Mouse (Mus musculus) neural tube, embryonic 11.5 days (tissue): ENCODE results near the gene Tmem177. TPM values are rescaled to one million over a fixed set of nuclear protein-coding genes. Genes with fewer than 3 reads are reported as not detected.
A peak's percentile ranks its signal among the peaks of the same experiment; 100 is the strongest.

Source experiments
- ATAC-seq: fragments of 200-750 bp; cut with Nextera tagmentation; 2 replicates; pipeline ENCODE4 v1.8.0; 2017; ENCODE audit warnings: moderate number of reproducible peaks, mild to moderate bottlenecking, moderate TSS enrichment, moderate library complexity; ENCODE audit not compliant: insufficient read depth, low FRiP score, low TSS enrichment
- DNase-seq: peaks from one replicate; pipeline ENCODE4 v3.0.0-alpha.2; 2015; ENCODE audit warnings: low spot score
- H3K27ac ChIP-seq: fragments of 300-500 bp; sonication (generic); 2 replicates; pipeline ENCODE4 v1.5.1; 2014; ENCODE audit warnings: low read depth, mild to moderate bottlenecking, low read length
- H3K27me3 ChIP-seq: fragments of 300-500 bp; sonication (generic); 2 replicates; pipeline ENCODE4 v1.6.1; 2014; ENCODE audit warnings: mild to moderate bottlenecking, low read length, mixed read lengths; ENCODE audit not compliant: control insufficient read depth, insufficient read depth
- H3K36me3 ChIP-seq: fragments of 300-500 bp; sonication (generic); 2 replicates; pipeline ENCODE4 v1.6.1; 2014; ENCODE audit warnings: mild to moderate bottlenecking, low read length, moderate library complexity, mixed read lengths; ENCODE audit not compliant: control insufficient read depth, insufficient read depth
- H3K4me1 ChIP-seq: fragments of 300-500 bp; sonication (generic); 2 replicates; pipeline ENCODE4 v1.6.1; 2014; ENCODE audit warnings: low read length, mixed read lengths; ENCODE audit not compliant: control insufficient read depth, insufficient read depth
- H3K4me2 ChIP-seq: fragments of 300-500 bp; sonication (generic); 2 replicates; pipeline ENCODE4 v1.6.1; 2014; ENCODE audit warnings: low read depth, mild to moderate bottlenecking, moderate library complexity
- H3K4me3 ChIP-seq: fragments of 300-500 bp; sonication (generic); 2 replicates; pipeline ENCODE4 v1.5.1; 2014; ENCODE audit warnings: low read depth, low read length
- H3K9ac ChIP-seq: fragments of 300-500 bp; sonication (generic); 2 replicates; pipeline ENCODE4 v1.6.1; 2014; ENCODE audit warnings: mild to moderate bottlenecking, low read length
- H3K9me3 ChIP-seq: fragments of 300-500 bp; sonication (generic); 2 replicates; pipeline ENCODE4 v1.6.1; 2016; ENCODE audit warnings: low read length; ENCODE audit not compliant: control insufficient read depth
- WGBS: fragments of 180-500 bp; shearing (Covaris S2); extraction: QIAGEN DNeasy Blood & Tissue Kit; methylation state at CpG from one replicate; pipeline ENCODE4 v1.1.7; 2014; 5-methylcytosine and 5-hydroxymethylcytosine counted together
- polyA plus RNA-seq: library from polyadenylated mRNA; unstranded; fragments of >200 nt; fragmentation: Nextera tagmentation; extraction: Ambion mirVana; gene quantifications from 2 replicates; pipeline ENCODE4 v1.2.1, GENCODE M21; 2014

Tmem177 gene
- polyA plus RNA-seq, 1 experiment from 2014 or later, result 9.8 TPM

- no peak overlapping the region for H3K9ac ChIP-seq
- peak; percentile 75 for DNase-seq
- no peak overlapping the region for H3K27ac ChIP-seq
- 30% methylated on average over 6 of the region's 6 CpGs for WGBS
- H3K36me3 ChIP-seq, result no peaks in the 10 kb centered on the region
- no peaks in the 10 kb centered on the region for H3K4me1 ChIP-seq
- no peak overlapping the region for H3K4me3 ChIP-seq
- H3K4me2 ChIP-seq, result no peak overlapping the region
- peak; percentile 50; the same call in 1 of the 2 replicates for ATAC-seq
- H3K27me3 ChIP-seq, result no peaks in the 10 kb centered on the region
- H3K9me3 ChIP-seq, result no peaks in the 10 kb centered on the region
These were observed 18.1 kb downstream of the Tmem177 start for GRCm38 (mm10) chr1:119894936-119895335.

DNA sequence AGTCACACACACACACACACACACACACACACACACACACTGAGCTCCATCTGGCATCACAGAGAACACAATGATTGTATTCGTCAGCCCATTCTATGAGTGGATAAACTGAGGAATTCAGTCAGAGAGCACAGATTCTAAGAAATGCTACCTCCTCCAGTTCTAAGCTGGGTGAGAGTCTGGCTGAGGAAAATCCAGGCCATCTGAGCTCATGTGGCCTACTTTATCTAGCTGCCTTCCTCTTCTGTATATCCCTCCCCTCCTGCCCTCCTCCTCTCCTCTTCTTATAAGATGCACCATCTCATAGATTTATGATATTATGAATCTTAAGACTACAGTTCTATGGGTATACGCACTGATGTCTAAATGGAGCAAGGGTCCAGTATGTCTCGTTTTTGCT is 19.4 kb downstream of the Tmem177 start:
- Histone ChIP-seq H3K27me3 (no peaks in the 10 kb centered on the region), H3K27ac (no peak overlapping the region), H3K9me3 (no peaks in the 10 kb centered on the region), H3K4me1 (no peaks in the 10 kb centered on the region), H3K9ac (no peak overlapping the region), H3K36me3 (no peaks in the 10 kb centered on the region), H3K4me2 (no peak overlapping the region), H3K4me3 (no peak overlapping the region)
- ATAC-seq (no peak), DNase-seq (no peak)
- 89% methylated on average over 3 of the region's 3 CpGs for WGBS

DNA sequence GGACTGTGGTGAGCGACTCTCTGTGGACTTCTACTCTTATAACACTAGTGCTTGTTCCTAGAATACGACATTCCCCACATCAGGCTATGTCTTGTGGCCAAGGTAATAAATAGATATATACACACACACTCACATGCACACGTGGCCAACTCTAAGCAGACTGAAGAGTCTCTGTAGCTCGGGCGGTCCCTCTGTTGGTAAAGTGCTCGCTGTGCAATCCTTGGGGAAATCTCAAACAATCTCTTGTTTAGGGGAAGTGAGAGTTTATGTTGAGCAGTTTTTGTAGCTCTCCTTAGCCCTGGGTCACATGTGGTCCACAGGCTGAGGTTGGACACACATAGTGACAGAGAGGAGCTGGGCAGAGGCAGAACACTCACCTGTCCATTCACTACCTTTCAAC is 20.1 kb downstream of the Tmem177 start:
- ATAC-seq, result no peak
- Histone ChIP-seq H3K9me3 (no peaks in the 10 kb centered on the region), H3K36me3 (no peaks in the 10 kb centered on the region), H3K4me2 (no peak overlapping the region), H3K4me3 (no peak overlapping the region), H3K27me3 (no peaks in the 10 kb centered on the region), H3K4me1 (no peaks in the 10 kb centered on the region), H3K9ac (no peak overlapping the region), H3K27ac (no peak overlapping the region)
- 88% methylated on average over 6 of the region's 6 CpGs for WGBS
- no peak for DNase-seq

DNA sequence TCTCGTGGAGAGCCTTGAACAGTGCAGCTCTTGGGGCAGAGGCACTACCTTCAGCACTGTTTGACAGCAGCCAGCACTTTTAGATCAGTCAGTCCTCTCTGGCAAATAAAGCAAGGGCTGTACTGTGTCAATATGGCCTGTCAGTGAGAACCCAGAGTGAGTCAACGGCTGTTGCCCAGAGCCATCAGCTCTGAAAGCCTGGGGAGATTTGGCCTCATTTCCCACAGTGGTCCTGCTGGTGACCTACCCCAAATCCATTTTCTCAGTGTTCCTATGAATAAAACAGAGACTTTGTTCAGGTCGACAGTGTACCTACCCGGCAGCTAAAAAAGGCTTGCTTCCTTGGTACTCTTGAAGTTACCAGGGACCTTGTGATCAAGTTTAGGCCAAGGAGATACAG is 21.1 kb downstream of the Tmem177 start:
- Histone ChIP-seq H3K36me3 (no peaks in the 10 kb centered on the region), H3K9me3 (no peaks in the 10 kb centered on the region), H3K4me1 (no peaks in the 10 kb centered on the region), H3K27ac (no peak overlapping the region), H3K4me3 (no peak overlapping the region), H3K4me2 (no peak overlapping the region), H3K27me3 (no peaks in the 10 kb centered on the region), H3K9ac (no peak overlapping the region)
- DNase-seq (no peak), ATAC-seq (no peak)
- WGBS, result 79% methylated on average over 4 of the region's 4 CpGs

GRCm38 (mm10) chr1:119891149-119891548 is 21.9 kb downstream of the Tmem177 start:
- no peak overlapping the region for H3K4me2 ChIP-seq
- no peaks in the 10 kb centered on the region for H3K36me3 ChIP-seq
- no peaks in the 10 kb centered on the region for H3K9me3 ChIP-seq
- no peaks in the 10 kb centered on the region for H3K27me3 ChIP-seq
- H3K9ac ChIP-seq, result no peak overlapping the region
- H3K4me3 ChIP-seq, result no peak overlapping the region
- DNase-seq, result no peak
- H3K4me1 ChIP-seq, result no peaks in the 10 kb centered on the region
- 89% methylated on average over 9 of the region's 9 CpGs for WGBS
- H3K27ac ChIP-seq, result no peak overlapping the region
- ATAC-seq, result no peak

DNA sequence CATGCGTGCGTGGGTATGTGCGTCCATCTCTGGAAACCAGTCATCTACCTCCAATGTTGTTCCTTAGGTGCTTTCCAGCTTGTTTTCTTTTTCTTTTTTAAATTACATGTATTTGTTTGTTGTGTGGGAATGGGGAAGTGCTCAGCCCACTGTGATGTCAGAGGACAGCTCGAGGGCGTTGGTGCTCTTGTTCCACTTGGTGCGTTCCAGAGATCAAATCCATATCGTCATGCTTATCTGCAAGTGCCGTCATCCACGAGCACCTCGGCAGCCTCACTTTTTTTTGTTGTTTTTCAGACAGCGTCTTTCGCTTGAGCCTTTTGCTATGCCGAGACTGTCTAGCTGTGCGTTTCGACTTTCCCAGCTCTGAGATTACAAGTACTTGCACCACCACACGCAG is 23.7 kb downstream of the Tmem177 start:
- no peak overlapping the region for H3K4me3 ChIP-seq
- ATAC-seq (no peak), DNase-seq (no peak)
- no peaks in the 10 kb centered on the region for H3K4me1 ChIP-seq
- H3K9ac ChIP-seq, result no peak overlapping the region
- H3K27ac ChIP-seq, result no peak overlapping the region
- 91% methylated on average over 16 of the region's 16 CpGs for WGBS
- H3K9me3 ChIP-seq, result no peaks in the 10 kb centered on the region
- H3K36me3 ChIP-seq, result no peaks in the 10 kb centered on the region
- H3K4me2 ChIP-seq, result no peak overlapping the region
- no peaks in the 10 kb centered on the region for H3K27me3 ChIP-seq

DNA sequence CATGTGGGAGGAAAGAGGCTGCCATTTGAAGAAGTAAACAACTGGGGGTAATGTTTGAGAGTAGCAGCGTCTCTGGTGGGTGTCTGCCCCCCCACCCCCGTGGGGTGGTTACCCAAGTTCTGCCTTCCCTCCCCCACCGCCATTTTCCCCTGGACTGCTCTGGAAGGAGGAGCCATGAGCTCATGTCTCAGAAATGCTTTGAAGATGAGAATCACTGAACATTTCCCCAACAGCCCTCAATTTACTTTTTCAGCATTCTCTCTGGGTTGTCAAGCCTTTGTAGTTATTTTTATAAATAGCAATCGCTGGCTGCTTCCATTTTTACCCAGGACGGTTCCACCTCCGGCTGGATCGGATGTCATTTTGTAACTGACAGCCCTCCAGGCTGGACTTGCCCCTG is 26.7 kb downstream of the Tmem177 start:
- Histone ChIP-seq H3K4me1 (no peaks in the 10 kb centered on the region), H3K4me3 (no peak overlapping the region), H3K27me3 (no peaks in the 10 kb centered on the region), H3K27ac (no peak overlapping the region), H3K4me2 (no peak overlapping the region), H3K9ac (no peak overlapping the region), H3K36me3 (no peaks in the 10 kb centered on the region), H3K9me3 (no peaks in the 10 kb centered on the region)
- 73% methylated on average over 7 of the region's 7 CpGs for WGBS
- DNase-seq, result no peak
- ATAC-seq, result no peak

- 90% methylated on average over 3 of the region's 3 CpGs for WGBS
These were observed 28.7 kb downstream of the Tmem177 start for GRCm38 (mm10) chr1:119884272-119884671.

DNA sequence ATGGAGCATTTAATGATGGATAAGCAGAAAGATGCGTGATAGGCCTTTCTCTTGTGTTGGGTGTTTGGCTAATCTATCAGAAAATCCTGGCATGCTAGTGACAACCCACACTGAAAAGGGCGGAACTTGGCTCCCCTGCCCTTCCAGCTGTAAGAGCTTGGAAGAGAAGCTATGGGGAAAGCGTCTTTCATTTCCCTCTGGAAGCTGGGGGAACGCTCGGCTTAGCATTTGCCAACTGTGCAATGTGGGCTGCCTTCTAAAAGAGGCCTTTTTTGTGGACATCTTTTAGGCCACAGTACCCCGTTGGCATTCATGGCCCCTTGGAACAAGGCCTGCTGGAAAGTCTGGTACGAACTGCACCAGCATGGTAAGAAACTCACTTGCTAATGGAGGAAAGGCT is 34.1 kb downstream of the Tmem177 start:
- no peaks in the 10 kb centered on the region for H3K36me3 ChIP-seq
- no peak overlapping the region for H3K9ac ChIP-seq
- H3K4me2 ChIP-seq, result no peak overlapping the region
- no peaks in the 10 kb centered on the region for H3K27me3 ChIP-seq
- H3K4me3 ChIP-seq, result no peak overlapping the region
- no peaks in the 10 kb centered on the region for H3K4me1 ChIP-seq
- H3K27ac ChIP-seq, result no peak overlapping the region
- DNase-seq (no peak), ATAC-seq (no peak)
- no peaks in the 10 kb centered on the region for H3K9me3 ChIP-seq
- WGBS, result 82% methylated on average over 7 of the region's 7 CpGs

More at GRCm38 (mm10) chr1:119884272-119884671, 28.7 kb downstream of the Tmem177 start:
- no peak for ATAC-seq
- no peak for DNase-seq
- no peak overlapping the region for H3K4me3 ChIP-seq
- no peaks in the 10 kb centered on the region for H3K36me3 ChIP-seq
- no peak overlapping the region for H3K4me2 ChIP-seq
- H3K9ac ChIP-seq, result no peak overlapping the region
- H3K9me3 ChIP-seq, result no peaks in the 10 kb centered on the region
- H3K27ac ChIP-seq, result no peak overlapping the region
- H3K4me1 ChIP-seq, result no peaks in the 10 kb centered on the region
- no peaks in the 10 kb centered on the region for H3K27me3 ChIP-seq
